Mouse (Mus musculus) limb, embryonic 10.5 days (tissue): ENCODE data around the gene Prpf18. TPM values are rescaled to one million over a fixed set of nuclear protein-coding genes. Genes with fewer than 3 reads are reported as not detected.
A peak's percentile ranks its signal among the peaks of the same experiment; 100 is the strongest.

ENCODE experiments used
- DNase-seq: peaks from one replicate; pipeline ENCODE4 v3.0.0-alpha.2; 2017; ENCODE audit warnings: low spot score
- H3K27ac ChIP-seq: fragments of 300-500 bp; sonication (generic); 2 replicates; pipeline ENCODE4 v1.5.1; 2016; ENCODE audit warnings: mild to moderate bottlenecking
- H3K27me3 ChIP-seq: fragments of 300-500 bp; sonication (generic); 2 replicates; pipeline ENCODE4 v1.6.1; 2016; ENCODE audit warnings: low read depth, mild to moderate bottlenecking; ENCODE audit not compliant: poor library complexity, severe bottlenecking
- H3K36me3 ChIP-seq: fragments of 300-500 bp; sonication (generic); 2 replicates; pipeline ENCODE4 v1.6.1; 2016; ENCODE audit warnings: mild to moderate bottlenecking, moderate library complexity
- H3K4me1 ChIP-seq: fragments of 300-500 bp; sonication (generic); 2 replicates; pipeline ENCODE4 v1.6.1; 2016
- H3K4me3 ChIP-seq: fragments of 300-500 bp; sonication (generic); 2 replicates; pipeline ENCODE4 v1.5.1; 2016; ENCODE audit warnings: mild to moderate bottlenecking, moderate library complexity
- H3K9me3 ChIP-seq: fragments of 300-500 bp; sonication (generic); replicated peaks from 2 replicates; pipeline ENCODE4 v1.6.1; 2016; ENCODE audit warnings: mild to moderate bottlenecking
- WGBS: fragments of 180-500 bp; shearing (Covaris S2); methylation state at CpG from one replicate; pipeline ENCODE4 v1.1.7; 2016; 5-methylcytosine and 5-hydroxymethylcytosine counted together
- polyA plus RNA-seq: library from polyadenylated mRNA; unstranded; fragments of >200 nt; fragmentation: Nextera tagmentation; extraction: Ambion mirVana; gene quantifications from 2 replicates; pipeline ENCODE4 v1.2.1, GENCODE M21; 2016

Gene Prpf18
- polyA plus RNA-seq, 1 experiment from 2014 or later: 42.1 TPM

DNA sequence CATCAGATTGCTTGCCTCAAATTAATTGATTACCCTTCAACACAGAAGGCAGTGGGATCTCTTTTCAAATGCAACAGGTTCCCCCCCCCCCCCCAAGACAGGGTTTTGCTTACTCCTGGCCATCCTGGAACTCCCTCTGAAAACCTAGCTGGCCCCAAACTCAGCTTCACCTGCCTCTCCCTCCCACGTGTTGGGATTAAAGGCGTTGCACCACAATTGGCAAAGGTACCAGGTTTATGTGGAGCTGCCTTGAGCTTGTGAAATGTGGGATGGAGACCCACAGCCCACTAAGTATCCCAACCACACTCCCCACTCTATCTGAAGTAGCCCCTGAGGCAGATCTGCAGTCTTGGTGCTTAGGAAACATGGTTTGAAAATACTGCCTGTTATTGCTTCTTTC, 69.0 kb downstream of the Prpf18 start:
- peaks cover 74% of the 10 kb centered on the region for H3K36me3 ChIP-seq
- H3K27ac ChIP-seq: peak overlapping the region; percentile 27
- H3K27me3 ChIP-seq: no peaks in the 10 kb centered on the region
- WGBS: 82% methylated on average over 2 of the region's 2 CpGs
- peaks cover 63% of the 10 kb centered on the region for H3K4me1 ChIP-seq
- H3K9me3 ChIP-seq: no peaks in the 10 kb centered on the region
- no peak overlapping the region for H3K4me3 ChIP-seq
- no peak for DNase-seq

DNA sequence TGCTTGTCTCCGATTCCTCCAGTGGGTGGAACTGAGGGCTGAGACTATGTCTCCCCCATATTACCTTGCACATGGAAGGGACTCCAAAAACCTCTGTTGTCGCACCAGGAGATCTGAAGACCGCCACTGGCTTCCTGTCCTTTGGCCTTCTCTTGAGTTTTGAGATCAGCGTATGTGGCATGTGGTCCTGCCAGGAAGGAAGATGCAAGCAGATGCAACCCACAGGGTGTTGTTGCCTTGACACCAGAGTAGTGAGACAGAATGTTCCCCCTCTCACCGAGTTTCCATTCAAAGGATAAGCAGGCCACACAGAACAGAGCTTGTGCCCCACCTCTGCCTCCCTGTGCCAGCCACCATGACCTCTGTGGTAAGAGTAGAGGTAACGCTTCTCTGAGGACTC, 71.2 kb downstream of the Prpf18 start:
- DNase-seq: no peak
- Histone ChIP-seq H3K36me3 (peaks cover 83% of the 10 kb centered on the region), H3K4me1 (peaks cover 41% of the 10 kb centered on the region), H3K9me3 (no peaks in the 10 kb centered on the region), H3K27me3 (no peaks in the 10 kb centered on the region), H3K27ac (no peak overlapping the region), H3K4me3 (no peak overlapping the region)
- WGBS: 89% methylated on average over 6 of the region's 6 CpGs

DNA sequence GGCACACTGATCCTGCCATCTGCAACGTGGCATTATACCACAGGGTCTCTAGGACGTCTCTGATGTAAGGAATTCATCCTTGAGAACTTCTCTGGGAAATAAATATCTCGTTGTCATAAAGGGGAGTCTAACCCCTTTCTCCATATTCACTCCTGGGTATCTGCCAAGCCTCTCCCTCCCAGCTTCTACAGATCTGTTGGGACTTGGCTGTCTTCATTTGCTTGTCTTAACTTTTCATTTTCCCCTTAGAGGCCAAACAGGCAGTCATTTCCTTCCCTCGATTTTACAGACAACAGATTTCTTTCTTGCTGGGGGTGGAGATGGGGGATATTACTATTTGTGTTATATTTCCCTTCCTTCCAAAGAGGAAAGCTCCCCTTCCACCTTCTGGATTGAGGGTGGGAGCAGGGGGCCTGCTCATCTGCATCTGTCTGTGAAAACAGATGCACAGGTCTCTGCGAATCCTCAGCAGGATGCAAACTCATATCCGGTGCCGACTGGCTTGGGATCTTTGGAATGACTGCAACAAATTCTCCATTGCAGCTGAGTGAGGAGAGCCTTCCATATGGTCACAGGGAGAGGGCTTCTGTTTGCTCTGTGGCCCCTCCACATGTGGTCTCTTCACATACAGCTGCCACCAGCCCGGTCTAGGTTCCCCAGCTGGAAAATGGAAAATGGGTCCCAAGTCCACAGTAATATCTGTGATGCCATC, 72.4 kb downstream of the Prpf18 start:
- H3K9me3 ChIP-seq: no peaks in the 10 kb centered on the region
- H3K27ac ChIP-seq: no peak overlapping the region
- H3K4me3 ChIP-seq: no peak overlapping the region
- H3K27me3 ChIP-seq: no peaks in the 10 kb centered on the region
- H3K36me3 ChIP-seq: peaks cover 85% of the 10 kb centered on the region
- DNase-seq: no peak
- H3K4me1 ChIP-seq: peaks cover 30% of the 10 kb centered on the region
- 84% methylated on average over 8 of the region's 8 CpGs for WGBS

DNA sequence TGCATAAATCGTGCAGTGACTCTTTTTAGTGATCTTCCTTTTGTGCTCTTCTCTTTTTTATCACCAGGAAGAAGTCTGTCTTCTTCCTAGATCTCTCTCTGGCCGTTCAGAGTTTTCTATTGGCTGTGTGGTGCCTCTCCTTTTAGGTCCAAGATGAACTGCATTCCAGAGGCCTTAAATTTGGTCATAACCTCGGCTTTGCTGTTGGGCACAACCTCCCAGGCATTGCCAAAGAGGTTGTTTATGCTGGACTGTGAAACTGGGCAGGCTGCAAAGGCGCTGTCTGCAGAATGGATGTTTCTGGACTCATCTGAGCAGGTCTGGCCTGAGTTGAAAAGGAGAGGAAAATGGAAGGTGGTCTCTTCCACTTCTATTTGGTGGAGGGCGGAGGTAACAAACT, 73.6 kb downstream of the Prpf18 start:
- Histone ChIP-seq H3K4me3 (no peak overlapping the region), H3K9me3 (no peaks in the 10 kb centered on the region), H3K27me3 (no peaks in the 10 kb centered on the region), H3K4me1 (peaks cover 18% of the 10 kb centered on the region), H3K36me3 (peaks cover 97% of the 10 kb centered on the region), H3K27ac (no peak overlapping the region)
- DNase-seq: no peak
- WGBS: 85% methylated on average over 5 of the region's 5 CpGs

DNA sequence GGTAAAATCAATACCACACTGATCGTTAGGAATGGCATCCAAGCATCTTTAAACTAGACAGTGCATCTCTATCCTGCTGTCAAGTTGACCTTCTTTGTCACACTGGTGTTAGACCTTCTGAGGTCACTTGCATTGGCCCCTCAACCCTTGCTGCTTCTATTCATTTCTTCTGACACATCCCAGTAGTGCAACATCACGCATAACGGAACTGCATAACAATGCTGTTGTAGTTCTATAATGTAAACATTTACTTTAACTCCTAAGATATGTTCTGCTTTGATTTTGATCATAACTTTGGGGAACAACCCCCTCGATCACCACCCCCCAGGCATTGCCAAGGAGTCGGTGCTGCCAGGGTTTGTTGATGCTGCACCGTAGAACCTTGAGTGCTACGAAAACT, 75.9 kb downstream of the Prpf18 start:
- Histone ChIP-seq H3K27me3 (no peaks in the 10 kb centered on the region), H3K36me3 (peaks cover 100% of the 10 kb centered on the region), H3K27ac (no peak overlapping the region), H3K4me1 (peaks cover 3% of the 10 kb centered on the region; the same call in 1 of the 2 replicates), H3K9me3 (no peaks in the 10 kb centered on the region), H3K4me3 (no peak overlapping the region)
- WGBS: 96% methylated on average over 7 of the region's 7 CpGs
- no peak for DNase-seq

DNA sequence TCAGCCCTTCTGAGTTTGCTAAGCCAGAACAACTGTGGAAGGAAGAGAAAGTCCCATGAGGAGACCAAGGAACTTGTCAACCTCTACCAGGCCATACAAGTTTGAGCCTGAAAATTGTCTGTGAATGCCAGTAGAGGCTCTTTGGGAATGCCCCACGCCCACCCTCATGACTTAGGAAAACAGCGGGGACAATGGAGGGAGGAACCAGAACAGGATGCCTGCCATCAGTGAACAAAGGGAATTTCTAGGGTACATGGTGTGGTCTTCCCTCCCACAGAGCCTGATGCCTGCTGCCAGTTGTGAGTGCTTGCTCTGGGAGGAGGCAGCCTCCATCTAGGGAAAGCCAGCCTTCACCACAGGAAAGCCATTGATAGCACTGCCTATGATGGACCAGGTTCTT, 76.8 kb downstream of the Prpf18 start:
- no peak for DNase-seq
- Histone ChIP-seq H3K9me3 (no peaks in the 10 kb centered on the region), H3K4me3 (no peak overlapping the region), H3K36me3 (peaks cover 100% of the 10 kb centered on the region), H3K4me1 (peaks cover 6% of the 10 kb centered on the region; the same call in 1 of the 2 replicates), H3K27ac (peak overlapping the region; percentile 25; the same call in 1 of the 2 replicates), H3K27me3 (no peaks in the 10 kb centered on the region)
- 85% methylated on average over 2 of the region's 2 CpGs for WGBS

DNA sequence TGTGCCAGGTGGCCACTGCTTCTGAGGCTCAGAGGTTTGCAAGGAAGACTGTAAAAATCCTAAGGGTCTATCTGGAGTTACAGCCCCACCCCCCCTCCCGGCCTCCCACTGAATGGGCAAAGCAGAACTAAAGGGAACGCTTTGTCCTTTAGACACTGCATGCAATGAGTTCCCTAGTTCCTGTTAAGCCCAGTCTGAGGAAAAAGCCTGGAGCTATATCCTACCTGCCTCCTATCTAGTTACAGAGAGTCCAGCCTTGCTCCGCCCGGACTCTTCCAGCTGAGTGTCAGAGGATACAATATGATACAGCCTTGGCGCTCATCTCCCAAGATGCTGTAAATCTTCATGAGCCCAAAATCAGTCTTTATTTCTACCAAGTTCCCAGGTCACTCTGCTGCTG, 77.7 kb downstream of the Prpf18 start:
- no peak overlapping the region for H3K27ac ChIP-seq
- no peaks in the 10 kb centered on the region for H3K9me3 ChIP-seq
- H3K4me1 ChIP-seq: 0 out of 2 replicates have a peak, but pooled peaks cover 9% of the 10 kb centered on the region
- DNase-seq: no peak
- no peak overlapping the region for H3K4me3 ChIP-seq
- no peaks in the 10 kb centered on the region for H3K27me3 ChIP-seq
- peaks cover 100% of the 10 kb centered on the region for H3K36me3 ChIP-seq
- WGBS: 91% methylated on average over 5 of the region's 5 CpGs

DNA sequence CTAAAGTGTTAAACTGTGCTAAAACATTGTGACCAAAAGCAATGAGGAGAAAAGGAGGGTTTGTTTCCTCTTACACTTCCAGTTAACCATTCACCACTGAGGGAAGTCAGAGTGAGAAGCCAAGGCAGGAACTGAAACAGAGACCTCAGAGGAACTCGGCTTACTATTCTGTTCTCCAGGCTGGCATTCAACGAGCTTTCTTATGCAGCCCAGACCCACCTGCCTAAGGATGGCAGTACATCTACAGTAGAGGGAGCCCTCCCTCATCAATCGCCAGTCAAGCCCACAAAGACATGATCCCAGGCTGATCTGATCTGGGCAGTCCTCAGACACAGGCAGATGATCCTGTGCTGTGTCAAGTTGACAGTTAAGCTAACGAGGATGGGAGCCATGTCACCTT, 78.5 kb downstream of the Prpf18 start:
- WGBS: 55% methylated on average over 4 of the region's 4 CpGs
- H3K9me3 ChIP-seq: no peaks in the 10 kb centered on the region
- H3K27ac ChIP-seq: no peak overlapping the region
- H3K36me3 ChIP-seq: peaks cover 100% of the 10 kb centered on the region
- H3K27me3 ChIP-seq: no peaks in the 10 kb centered on the region
- no peak overlapping the region for H3K4me3 ChIP-seq
- 0 out of 2 replicates have a peak, but pooled peaks cover 12% of the 10 kb centered on the region for H3K4me1 ChIP-seq
- no peak for DNase-seq

DNA sequence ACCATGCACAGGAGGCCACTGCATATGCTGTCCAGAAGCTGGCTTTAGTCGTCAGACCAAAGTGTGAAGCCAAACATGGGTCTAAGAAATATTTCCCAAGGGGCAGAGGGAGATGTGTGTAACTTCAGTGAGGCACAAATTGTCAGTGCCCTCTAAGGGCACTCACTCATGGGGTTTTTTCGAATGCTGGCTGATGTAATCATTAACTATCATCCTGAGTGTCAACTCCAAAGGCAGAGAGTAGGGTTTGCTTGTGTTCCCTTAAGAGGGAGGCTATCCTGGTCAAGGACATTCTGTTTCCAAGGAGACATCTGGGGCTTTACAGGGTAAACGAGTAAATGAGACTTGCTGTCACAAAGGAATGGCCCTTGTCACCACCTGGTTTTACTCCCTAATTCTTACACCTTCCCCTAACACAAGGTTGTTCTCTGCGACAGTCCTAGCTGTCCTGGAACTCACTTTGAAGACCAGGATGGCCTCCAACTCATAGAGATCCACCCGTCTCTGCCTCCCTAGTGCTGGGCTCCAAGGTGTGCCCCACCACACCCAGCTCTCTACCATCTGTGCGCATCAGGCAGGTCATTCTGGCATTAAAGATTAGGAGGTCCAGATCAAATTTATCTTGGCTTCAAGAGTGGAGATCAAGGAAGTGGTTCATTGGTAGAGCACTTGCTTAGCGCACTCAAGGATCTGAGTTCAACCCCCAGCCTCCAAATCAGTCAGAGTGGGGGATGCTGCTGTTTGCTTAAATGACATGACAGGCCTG, 79.2 kb downstream of the Prpf18 start:
- peaks cover 100% of the 10 kb centered on the region for H3K36me3 ChIP-seq
- no peak overlapping the region for H3K4me3 ChIP-seq
- H3K9me3 ChIP-seq: no peaks in the 10 kb centered on the region
- no peaks in the 10 kb centered on the region for H3K27me3 ChIP-seq
- H3K4me1 ChIP-seq: 0 out of 2 replicates have a peak, but pooled peaks cover 12% of the 10 kb centered on the region
- 83% methylated on average over 7 of the region's 7 CpGs for WGBS
- no peak overlapping the region for H3K27ac ChIP-seq
- no peak for DNase-seq

Other genes with a start within 250 kb of the Prpf18 start
- gene Bend7, start 65.7 kb upstream of the Prpf18 start, polyA plus RNA-seq: 1.0 and 1.3 TPM in 2 replicates
- gene Sephs1, start 229.5 kb upstream of the Prpf18 start, polyA plus RNA-seq: 139 and 147 TPM in 2 replicates